Mouse (Mus musculus) kidney, adult 10 weeks (tissue): ENCODE data around the gene Mcee. TPM values are rescaled to one million over a fixed set of nuclear protein-coding genes. Genes with fewer than 3 reads are reported as not detected.

Experiments used
- polyA plus RNA-seq: library from polyadenylated mRNA; stranded (reverse); fragments of 350-450 nt; fragmentation: Illumina TruSeq; extraction: RNeasy Lipid Tissue Mini Kit (QIAGEN cat#74804); gene quantifications from one replicate; pipeline ENCODE4 v1.2.3, GENCODE M21; 2014; ENCODE audit warnings: low read depth, low replicate concordance

The Mcee gene
- 360 TPM for polyA plus RNA-seq

DNA sequence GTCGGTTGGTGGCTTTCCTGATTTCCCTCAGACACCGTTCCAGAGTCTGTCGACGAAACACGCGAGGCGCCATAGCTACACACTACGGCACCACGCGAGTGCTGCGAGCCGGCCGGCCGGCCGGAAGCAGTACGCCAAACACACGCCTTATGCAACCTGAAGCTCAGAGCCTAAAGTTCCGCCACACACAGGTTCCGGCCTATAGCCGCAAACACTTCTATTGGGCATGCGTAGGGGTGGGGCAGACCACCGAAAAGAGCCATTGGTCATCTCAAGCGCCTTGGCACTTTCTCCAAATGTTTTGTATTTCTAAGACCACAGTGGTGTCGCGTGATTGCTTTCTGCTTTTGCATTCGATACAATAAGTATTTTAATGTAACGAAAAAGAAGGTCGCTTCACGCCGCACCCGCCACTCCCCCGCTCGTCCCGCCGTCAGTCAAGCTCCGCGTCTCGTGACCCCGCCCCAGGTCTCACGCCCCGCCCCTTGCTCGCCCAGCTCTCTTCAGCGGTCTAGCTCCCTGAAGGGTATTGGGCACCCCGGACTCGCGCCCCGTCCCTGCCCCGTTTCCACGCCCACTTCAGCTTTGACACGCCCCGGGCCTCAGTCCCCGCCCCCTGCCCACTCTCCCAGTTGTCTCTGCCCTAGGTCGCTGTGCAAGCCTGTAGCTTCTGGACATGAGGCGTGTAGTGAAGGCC lies at the start of gene Mcee, which contains the start of gene Mphosph10:
Gene Mcee (plus strand): TSS at position 486 of the 697 bp plus-strand sequence.
Gene Mphosph10 (minus strand): TSS at position 147 of the 697 bp plus-strand sequence.

GRCm38 (mm10) chr7:64373830-64374562 lies 18.4 kb upstream of the Mcee start, which contains the start of gene Fan1:
Gene Fan1, minus strand, starts transcription at chr7:64374095.

Other genes starting within 250 kb of the Mcee start
- 0.24 TPM for gene Trpm1, start 238.8 kb upstream of the Mcee start, polyA plus RNA-seq
- gene Mtmr10, start 105.0 kb upstream of the Mcee start, polyA plus RNA-seq: 31.9 TPM
- 6.6 TPM for gene Fan1, start 18.5 kb upstream of the Mcee start, polyA plus RNA-seq
- gene Mphosph10, start 339 bp upstream of the Mcee start, polyA plus RNA-seq: 41.8 TPM
- gene Apba2, start 109.1 kb downstream of the Mcee start, polyA plus RNA-seq: not detected